Mouse (Mus musculus): ENCODE measurements around the gene Nosip. TPM values are rescaled to one million over a fixed set of nuclear protein-coding genes. Genes with fewer than 3 reads are reported as not detected.
"Not testable (repeated sequence)": the region's sequence is repeated elsewhere in the genome, so short reads cannot be mapped to it uniquely, and the experiment has no call there.

Nosip gene
- polyA plus RNA-seq, 1 experiment from 2014 or later = 31.5 TPM

DNA sequence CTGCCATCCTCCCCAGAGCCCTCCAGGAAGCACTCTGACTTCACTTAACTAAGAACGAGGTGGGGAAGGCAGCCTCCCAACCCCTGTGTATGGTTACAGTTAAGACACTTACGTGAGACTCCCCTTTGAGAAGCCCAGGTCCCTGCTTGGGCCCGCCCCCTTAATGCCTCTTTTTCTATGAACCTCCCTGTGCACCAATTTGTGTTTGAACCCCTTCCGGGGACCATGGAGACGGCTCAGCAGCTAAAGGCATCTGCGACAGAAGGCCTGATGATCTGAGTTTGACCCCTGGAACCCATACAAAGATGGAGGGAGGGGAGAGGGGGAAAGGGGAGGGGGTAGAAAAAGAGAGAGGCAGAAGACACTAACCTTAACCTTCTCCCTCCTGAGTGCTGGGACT is 44.2 kb downstream of the Nosip start:
- no peak overlapping the region for H3K4me3 ChIP-seq (replicated peaks)
- peaks cover 33% of the 10 kb centered on the region for H3K4me1 ChIP-seq (replicated peaks)
- ATAC-seq (ENCODE audit: low read depth) = no peak
- WGBS (ENCODE audit: insufficient replicate concordance) = 68% methylated on average over 6 of the region's 6 CpGs
- no peak overlapping the region for H3K4me2 ChIP-seq
- H3K9ac ChIP-seq = no peak overlapping the region
- no peak for DNase-seq
- no peaks in the 10 kb centered on the region for H3K9me3 ChIP-seq (replicated peaks)
- no peaks in the 10 kb centered on the region for H3K36me3 ChIP-seq
- no peaks in the 10 kb centered on the region for H3K27me3 ChIP-seq
- H3K27ac ChIP-seq = no peak overlapping the region

GRCm38 (mm10) chr7:45107052-45107645 is 44.9 kb downstream of the Nosip start:
- no peak for ATAC-seq (ENCODE audit: low read depth)
- 24% methylated on average over 5 of the region's 5 CpGs for WGBS (ENCODE audit: insufficient replicate concordance)

GRCm38 (mm10) chr7:45110089-45110488 is 47.9 kb downstream of the Nosip start:
- 66% methylated on average over 4 of the region's 4 CpGs for WGBS (ENCODE audit: insufficient replicate concordance)
- H3K36me3 ChIP-seq; DNase-seq; H3K27me3 ChIP-seq; H3K4me2 ChIP-seq; H3K4me3 ChIP-seq (replicated peaks); H3K9ac ChIP-seq; H3K9me3 ChIP-seq (replicated peaks); H3K27ac ChIP-seq; ATAC-seq (ENCODE audit: low read depth): not testable (repeated sequence)
- H3K4me1 ChIP-seq (replicated peaks) = peaks cover 33% of the 10 kb centered on the region

More at GRCm38 (mm10) chr7:45107052-45107645, 44.9 kb downstream of the Nosip start:
- Histone ChIP-seq H3K27ac (no peak overlapping the region), H3K4me2 (no peak overlapping the region), H3K9me3 (replicated peaks) (no peaks in the 10 kb centered on the region), H3K36me3 (no peaks in the 10 kb centered on the region), H3K27me3 (no peaks in the 10 kb centered on the region), H3K9ac (no peak overlapping the region), H3K4me1 (replicated peaks) (peaks cover 33% of the 10 kb centered on the region), H3K4me3 (replicated peaks) (no peak overlapping the region)
- DNase-seq = no peak

GRCm38 (mm10) chr7:45111940-45112339 is 49.7 kb downstream of the Nosip start:
- WGBS (ENCODE audit: insufficient replicate concordance) = 56% methylated on average over 2 of the region's 2 CpGs
- H3K27me3 ChIP-seq = no peaks in the 10 kb centered on the region
- H3K4me1 ChIP-seq (replicated peaks) = peaks cover 37% of the 10 kb centered on the region
- H3K36me3 ChIP-seq = no peaks in the 10 kb centered on the region
- DNase-seq = no peak
- no peak overlapping the region for H3K9ac ChIP-seq
- H3K4me2 ChIP-seq = no peak overlapping the region
- H3K9me3 ChIP-seq (replicated peaks) = no peaks in the 10 kb centered on the region
- H3K4me3 ChIP-seq (replicated peaks) = no peak overlapping the region
- no peak for ATAC-seq (ENCODE audit: low read depth)
- no peak overlapping the region for H3K27ac ChIP-seq

DNA sequence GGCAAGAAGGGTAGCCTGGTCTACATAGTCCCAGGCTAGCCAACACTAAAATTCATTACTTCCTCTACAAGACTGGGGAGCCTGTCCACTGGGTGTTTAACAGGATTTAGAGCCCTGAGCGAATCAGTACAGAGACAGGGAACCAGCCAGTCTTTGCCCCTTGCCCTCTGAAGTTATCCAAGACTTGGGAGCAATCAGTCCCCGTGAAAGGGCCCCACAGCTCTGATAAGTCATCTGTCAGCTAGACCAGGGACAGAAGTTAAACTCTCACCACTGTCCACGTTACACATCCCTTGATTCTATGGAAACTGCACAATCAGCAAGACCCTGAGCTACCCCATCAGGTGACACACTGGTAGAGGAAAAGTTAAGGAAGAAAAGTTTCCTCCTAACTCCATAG is 50.3 kb downstream of the Nosip start:
- H3K36me3 ChIP-seq = no peaks in the 10 kb centered on the region
- H3K9ac ChIP-seq = no peak overlapping the region
- no peaks in the 10 kb centered on the region for H3K9me3 ChIP-seq (replicated peaks)
- no peaks in the 10 kb centered on the region for H3K27me3 ChIP-seq
- H3K4me1 ChIP-seq (replicated peaks) = peaks cover 38% of the 10 kb centered on the region
- ATAC-seq (ENCODE audit: low read depth) (no peak), DNase-seq (no peak)
- H3K27ac ChIP-seq = no peak overlapping the region
- H3K4me3 ChIP-seq (replicated peaks) = no peak overlapping the region
- 25% methylated on average over 3 of the region's 3 CpGs for WGBS (ENCODE audit: insufficient replicate concordance)
- no peak overlapping the region for H3K4me2 ChIP-seq

GRCm38 (mm10) chr7:45113476-45113875 is 51.2 kb downstream of the Nosip start:
- Histone ChIP-seq H3K36me3 (no peaks in the 10 kb centered on the region), H3K9me3 (replicated peaks) (no peaks in the 10 kb centered on the region), H3K27me3 (no peaks in the 10 kb centered on the region), H3K4me1 (replicated peaks) (peaks cover 47% of the 10 kb centered on the region), H3K4me3 (replicated peaks) (no peak overlapping the region), H3K9ac (peak overlapping the region; percentile 26; the same call in 1 of the 2 replicates), H3K4me2 (no peak overlapping the region), H3K27ac (no peak overlapping the region)
- ATAC-seq (ENCODE audit: low read depth) (peak; percentile 69), DNase-seq (no peak)
- WGBS (ENCODE audit: insufficient replicate concordance) = 10% methylated on average over 2 of the region's 2 CpGs

GRCm38 (mm10) chr7:45117566-45117965 is 55.3 kb downstream of the Nosip start:
- no peak for ATAC-seq (ENCODE audit: low read depth)
- H3K36me3 ChIP-seq = peaks cover 38% of the 10 kb centered on the region
- no peak for DNase-seq
- H3K4me3 ChIP-seq (replicated peaks) = no peak overlapping the region
- H3K27ac ChIP-seq = peak overlapping the region; percentile 44; the same call in 1 of the 2 replicates
- 60% methylated on average over 8 of the region's 8 CpGs for WGBS (ENCODE audit: insufficient replicate concordance)
- peaks cover 67% of the 10 kb centered on the region for H3K4me1 ChIP-seq (replicated peaks)
- no peaks in the 10 kb centered on the region for H3K9me3 ChIP-seq (replicated peaks)
- no peak overlapping the region for H3K4me2 ChIP-seq
- H3K27me3 ChIP-seq = no peaks in the 10 kb centered on the region
- H3K9ac ChIP-seq = no peak overlapping the region

DNA sequence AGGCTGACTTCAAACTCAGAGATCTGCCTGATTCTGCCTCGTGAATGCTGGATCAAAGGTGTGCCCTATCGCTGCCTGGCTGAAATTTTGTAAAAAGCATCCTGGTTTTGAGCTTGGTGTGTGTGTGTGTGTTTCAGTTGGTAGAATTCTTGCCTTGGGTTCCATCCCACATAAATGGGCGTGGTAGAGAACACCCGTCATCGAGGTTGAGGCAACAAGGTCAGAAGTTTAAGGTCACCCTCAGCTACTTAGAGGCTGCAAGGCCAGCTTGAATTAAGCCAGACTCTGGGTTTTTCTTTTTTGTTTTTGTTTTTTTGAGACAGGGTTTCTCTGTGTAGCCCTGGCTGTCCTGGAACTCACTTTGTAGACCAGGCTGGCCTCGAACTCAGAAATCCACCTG is 56.1 kb downstream of the Nosip start:
- H3K27me3 ChIP-seq = no peaks in the 10 kb centered on the region
- no peak overlapping the region for H3K9ac ChIP-seq
- H3K4me2 ChIP-seq = no peak overlapping the region
- H3K4me3 ChIP-seq (replicated peaks) = no peak overlapping the region
- H3K27ac ChIP-seq = peak overlapping the region; percentile 44; the same call in 1 of the 2 replicates
- H3K36me3 ChIP-seq = peaks cover 46% of the 10 kb centered on the region
- DNase-seq (no peak), ATAC-seq (ENCODE audit: low read depth) (no peak)
- 57% methylated on average over 6 of the region's 6 CpGs for WGBS (ENCODE audit: insufficient replicate concordance)
- peaks cover 67% of the 10 kb centered on the region for H3K4me1 ChIP-seq (replicated peaks)
- H3K9me3 ChIP-seq (replicated peaks) = no peaks in the 10 kb centered on the region

DNA sequence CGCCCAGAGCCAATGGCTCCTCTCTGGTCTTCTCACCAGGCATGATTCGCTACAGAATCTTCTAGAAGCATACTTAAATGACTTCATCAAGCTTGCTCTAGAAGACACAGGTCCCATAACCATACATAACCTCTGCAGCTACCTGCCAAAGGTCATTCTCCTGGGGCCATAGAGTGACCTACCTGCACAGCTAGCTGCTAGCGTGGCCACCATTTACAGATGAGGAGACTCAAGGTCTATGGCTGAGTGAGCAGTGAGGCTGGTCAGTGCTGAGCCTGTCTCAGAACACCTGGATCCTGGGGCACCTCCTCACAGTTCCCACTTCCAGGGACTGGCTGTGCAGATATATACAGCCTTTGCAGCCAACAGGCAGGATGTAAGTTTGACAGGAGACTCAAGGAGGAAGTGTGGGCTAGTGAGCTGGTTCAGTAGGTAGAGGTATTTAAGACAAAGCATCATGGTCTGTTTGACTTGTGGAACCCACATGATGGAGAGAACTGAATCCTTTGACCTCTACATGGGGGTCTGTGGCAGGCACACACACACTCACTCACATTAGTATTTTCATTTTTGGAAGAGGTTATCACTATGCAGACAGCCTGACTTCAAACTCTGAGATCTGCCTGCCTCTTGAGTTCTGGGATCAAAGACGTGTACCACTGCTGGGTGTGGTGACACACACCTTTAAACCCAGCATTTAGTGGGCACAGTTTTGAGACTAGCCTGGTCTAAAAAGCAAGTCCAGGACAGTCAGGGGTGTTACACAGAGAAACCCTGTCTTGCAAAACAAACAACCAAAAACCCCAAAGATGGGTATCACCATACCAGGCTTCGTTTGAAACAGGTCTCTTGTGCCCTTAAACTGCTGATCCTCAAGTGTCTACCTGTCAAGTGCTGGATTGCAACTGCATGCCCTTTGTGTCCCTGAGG is 57.8 kb downstream of the Nosip start:
- DNase-seq (no peak), ATAC-seq (ENCODE audit: low read depth) (no peak)
- H3K4me3 ChIP-seq (replicated peaks) = no peak overlapping the region
- H3K9ac ChIP-seq = no peak overlapping the region
- peak overlapping the region; percentile 39 for H3K27ac ChIP-seq
- peaks cover 51% of the 10 kb centered on the region for H3K36me3 ChIP-seq
- no peaks in the 10 kb centered on the region for H3K9me3 ChIP-seq (replicated peaks)
- H3K4me2 ChIP-seq = no peak overlapping the region
- 56% methylated on average over 5 of the region's 5 CpGs for WGBS (ENCODE audit: insufficient replicate concordance)
- H3K4me1 ChIP-seq (replicated peaks) = peaks cover 68% of the 10 kb centered on the region
- H3K27me3 ChIP-seq = no peaks in the 10 kb centered on the region

GRCm38 (mm10) chr7:45121404-45121803 is 59.2 kb downstream of the Nosip start:
- peaks cover 77% of the 10 kb centered on the region for H3K4me1 ChIP-seq (replicated peaks)
- no peaks in the 10 kb centered on the region for H3K27me3 ChIP-seq
- H3K9ac ChIP-seq = peak overlapping the region; percentile 54; the same call in 1 of the 2 replicates
- no peak for ATAC-seq (ENCODE audit: low read depth)
- WGBS (ENCODE audit: insufficient replicate concordance) = 42% methylated on average over 8 of the region's 8 CpGs
- H3K4me2 ChIP-seq = peak overlapping the region; percentile 94; the same call in 1 of the 2 replicates
- H3K27ac ChIP-seq = peak overlapping the region; percentile 89
- no peaks in the 10 kb centered on the region for H3K9me3 ChIP-seq (replicated peaks)
- peak overlapping the region; percentile 95 for H3K4me3 ChIP-seq (replicated peaks)
- H3K36me3 ChIP-seq = peaks cover 65% of the 10 kb centered on the region
- DNase-seq = no peak

GRCm38 (mm10) chr7:45121966-45122365 is 59.7 kb downstream of the Nosip start:
- Histone ChIP-seq H3K36me3 (peaks cover 70% of the 10 kb centered on the region), H3K9ac (peak overlapping the region; percentile 54), H3K4me3 (replicated peaks) (peak overlapping the region; percentile 95), H3K9me3 (replicated peaks) (no peaks in the 10 kb centered on the region), H3K27ac (peak overlapping the region; percentile 89), H3K27me3 (no peaks in the 10 kb centered on the region), H3K4me2 (peak overlapping the region; percentile 94), H3K4me1 (replicated peaks) (peaks cover 83% of the 10 kb centered on the region)
- ATAC-seq (ENCODE audit: low read depth) = no peak
- DNase-seq = no peak

All from liver, embryonic 13.5 days (tissue).